Mouse (Mus musculus): ENCODE data around the gene Glud1.
A peak's percentile ranks its signal among the peaks of the same experiment; 100 is the strongest.
"Not testable (repeated sequence)": the region's sequence is repeated elsewhere in the genome, so short reads cannot be mapped to it uniquely, and the experiment has no call there.

Gene Glud1

DNA sequence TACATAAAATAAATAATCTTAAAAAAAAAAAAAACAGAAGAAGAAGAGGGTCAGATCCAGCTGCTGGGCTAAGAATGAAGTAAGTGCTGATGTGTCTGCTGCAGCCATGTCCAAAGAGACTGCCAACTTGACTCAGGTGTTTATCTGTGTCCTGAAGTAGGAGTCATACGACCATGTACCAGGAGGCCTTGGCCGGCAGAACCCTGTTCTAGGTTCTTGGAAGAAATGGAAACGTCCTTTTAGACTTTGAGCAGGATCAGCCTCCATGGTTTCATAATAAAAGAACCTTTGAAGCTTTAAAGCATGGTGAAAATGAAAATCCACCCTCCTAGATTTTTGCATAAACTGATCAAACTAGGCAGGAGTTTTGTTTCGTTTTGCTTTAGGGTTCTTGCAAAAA, 43.9 kb downstream of the Glud1 start:
- no peak for DNase-seq

GRCm38 (mm10) chr14:34355301-34355700, 44.8 kb downstream of the Glud1 start, which contains the start of gene Fam25c:
Fam25c (minus strand) TSS chr14:34355433.
- no peak for DNase-seq

GRCm38 (mm10) chr14:34357671-34358455, 47.3 kb downstream of the Glud1 start:
- no peak for DNase-seq

DNA sequence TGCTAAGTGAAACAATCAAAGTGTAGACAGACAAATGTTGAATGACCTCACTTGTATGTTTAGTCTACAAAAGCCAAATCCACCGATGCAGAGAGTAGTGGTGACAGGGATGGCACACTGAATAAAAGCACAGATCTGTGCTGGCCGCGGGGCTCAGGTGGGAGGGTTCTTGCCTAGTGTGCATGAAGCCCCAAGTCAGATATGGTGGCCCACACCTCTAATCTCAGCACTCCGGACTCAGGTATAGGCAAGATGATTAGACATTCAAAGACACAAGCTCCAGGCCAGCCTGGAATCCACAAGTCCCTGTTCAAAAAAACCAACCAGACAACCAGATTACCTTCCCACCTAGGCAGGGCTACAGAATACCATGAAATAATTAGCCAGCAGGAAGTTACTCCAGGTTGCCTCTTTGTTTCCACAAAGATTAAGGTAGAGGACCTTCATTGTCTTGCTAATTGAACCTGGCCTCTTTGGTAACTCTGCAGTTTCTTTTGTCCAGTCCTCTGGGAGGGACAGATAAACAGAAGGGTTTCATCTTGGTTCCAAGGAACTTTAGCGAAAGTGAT, 49.2 kb downstream of the Glud1 start:
- no peak for DNase-seq

- no peak for DNase-seq
Observed at GRCm38 (mm10) chr14:34360251-34360650, 49.7 kb downstream of the Glud1 start.

GRCm38 (mm10) chr14:34362135-34362534, 51.6 kb downstream of the Glud1 start:
- DNase-seq = no peak

DNA sequence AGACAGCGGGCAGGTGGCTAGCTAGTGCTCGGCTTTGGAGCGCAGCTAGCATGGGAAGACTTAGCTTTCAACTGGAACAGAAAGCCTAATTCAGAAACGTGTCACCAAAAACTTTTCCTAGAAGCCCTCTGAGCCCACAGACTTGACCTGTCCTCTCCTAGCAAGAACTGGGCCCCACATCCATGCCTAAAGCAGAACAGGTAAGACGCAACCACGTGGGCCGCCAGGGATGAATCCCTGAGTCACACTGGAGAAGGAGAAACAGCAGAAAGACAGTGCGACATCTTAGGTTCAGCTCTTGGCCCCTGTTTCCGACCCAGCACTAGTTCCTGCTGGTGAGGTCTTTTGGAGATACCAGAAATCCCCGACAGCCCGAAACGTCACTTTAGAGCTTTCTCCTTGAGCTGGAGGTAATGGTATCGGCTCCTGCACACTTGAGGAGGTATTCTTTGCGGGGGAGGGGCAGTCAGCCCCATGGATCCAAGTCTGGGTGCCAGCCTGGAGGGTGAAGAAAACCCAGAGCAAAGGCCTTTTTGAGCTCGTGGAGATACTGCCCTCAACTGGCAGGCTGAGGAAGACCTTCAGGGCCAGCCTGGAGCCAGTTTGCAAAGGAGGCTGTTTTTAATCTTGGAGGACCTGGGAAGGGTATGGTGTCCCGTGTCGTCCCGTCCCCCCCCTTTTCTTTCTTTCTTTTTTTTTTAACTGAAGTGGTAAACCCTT, 52.4 kb downstream of the Glud1 start:
- peak; percentile 41 for DNase-seq

GRCm38 (mm10) chr14:34363490-34364253, 53.1 kb downstream of the Glud1 start:
- DNase-seq = peak; percentile 51

- not testable (repeated sequence) for DNase-seq
Observed at GRCm38 (mm10) chr14:34364254-34365146, 54.0 kb downstream of the Glud1 start.

- no peak for DNase-seq
Observed at GRCm38 (mm10) chr14:34365147-34365507, 54.6 kb downstream of the Glud1 start.

- DNase-seq = no peak
Observed at GRCm38 (mm10) chr14:34370203-34370602, 59.7 kb downstream of the Glud1 start.

DNA sequence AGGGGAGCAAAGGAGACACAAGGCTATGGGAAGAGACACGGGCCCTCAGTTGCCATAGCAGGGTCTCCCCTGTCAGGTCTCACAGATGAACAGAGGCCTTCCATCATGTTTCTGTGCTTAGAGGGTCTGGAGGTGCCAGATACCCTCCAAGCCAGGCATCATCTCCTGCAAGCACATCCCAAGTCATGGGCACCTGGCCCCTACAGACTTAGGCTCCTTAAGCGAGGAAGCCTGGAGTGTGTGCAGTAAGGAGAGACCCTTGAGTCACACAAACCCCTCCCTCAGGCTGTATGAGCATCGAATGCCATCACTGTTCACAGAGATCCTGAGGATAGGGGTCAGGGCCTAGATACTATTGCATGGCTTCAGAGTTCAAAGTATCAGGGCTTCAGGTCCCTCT, 60.4 kb downstream of the Glud1 start:
- no peak for DNase-seq

DNA sequence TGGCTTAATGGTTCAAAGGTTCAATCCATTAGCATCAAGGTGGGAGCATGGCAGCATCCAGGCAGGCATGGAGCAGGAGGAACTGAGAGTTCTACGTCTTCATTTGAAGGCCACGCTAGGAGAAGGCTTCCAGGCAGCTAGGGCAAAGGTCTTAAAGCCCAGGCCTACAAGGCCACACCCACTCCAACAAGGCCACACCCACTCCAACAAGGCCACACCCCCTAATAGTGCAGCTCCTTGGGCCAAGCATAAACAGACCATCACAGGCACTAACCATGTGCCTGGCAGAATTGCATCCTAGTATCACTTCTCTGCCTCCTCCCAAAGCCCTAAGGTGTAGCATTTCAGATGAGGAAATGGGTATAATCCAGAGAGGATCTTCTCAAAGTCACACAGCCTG, 61.2 kb downstream of the Glud1 start:
- DNase-seq = no peak

GRCm38 (mm10) chr14:34372646-34373045, 62.1 kb downstream of the Glud1 start:
- peak; percentile 66 for DNase-seq

GRCm38 (mm10) chr14:34373581-34373980, 63.1 kb downstream of the Glud1 start:
- no peak for DNase-seq

- no peak for DNase-seq
Observed at GRCm38 (mm10) chr14:34374577-34374976, 64.0 kb downstream of the Glud1 start, which contains the start of gene Sncg. Sncg (minus strand) TSS chr14:34374789.

DNA sequence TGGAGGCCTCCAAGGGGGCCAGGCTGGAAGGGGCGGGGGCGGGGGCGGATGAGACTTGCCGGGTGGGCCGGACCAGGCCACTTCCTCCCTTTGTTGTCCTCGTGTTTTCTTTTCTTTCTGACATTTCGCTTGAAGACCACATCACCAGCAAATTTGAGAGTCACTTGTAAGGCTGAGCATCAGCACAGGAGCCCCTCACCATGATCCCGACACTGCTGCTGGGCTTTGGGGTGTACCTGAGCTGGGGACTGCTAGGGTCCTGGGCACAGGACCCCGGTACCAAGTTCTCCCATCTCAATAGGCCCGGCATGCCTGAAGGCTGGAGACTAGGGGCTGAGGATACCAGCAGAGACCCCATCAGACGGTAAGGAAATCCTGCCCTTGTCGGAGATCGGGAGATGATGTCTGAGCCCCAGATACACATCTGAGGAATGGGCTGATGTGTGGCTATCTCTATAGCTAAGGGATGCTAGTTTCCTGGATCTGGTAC, 64.9 kb downstream of the Glud1 start, which contains the start of gene Mmrn2:
Gene Mmrn2 (plus strand): TSS at position 51 of the 490 bp plus-strand sequence.
- DNase-seq = no peak

- no peak for DNase-seq
Observed at GRCm38 (mm10) chr14:34375941-34376340, 65.4 kb downstream of the Glud1 start.

DNA sequence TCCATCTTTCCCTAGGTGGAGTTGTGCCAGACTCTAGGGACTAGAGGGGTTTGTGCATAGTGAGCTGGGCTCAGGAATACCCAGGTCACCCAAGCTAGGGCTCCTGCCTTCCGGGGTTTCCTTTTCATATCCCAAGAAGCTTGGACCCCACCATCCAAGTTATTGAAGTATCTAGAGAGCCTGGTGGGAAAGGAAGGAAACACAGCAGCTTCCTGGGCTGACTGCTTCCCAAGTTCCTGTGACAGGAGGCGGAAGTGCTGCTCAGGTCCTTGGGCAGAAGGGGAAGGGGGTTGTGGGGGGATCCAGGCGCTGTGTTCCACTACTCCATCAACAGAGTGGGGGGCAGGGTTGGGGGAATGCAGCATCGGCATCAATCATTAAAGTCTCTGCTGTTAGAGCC, 66.6 kb downstream of the Glud1 start:
- DNase-seq = no peak

DNA sequence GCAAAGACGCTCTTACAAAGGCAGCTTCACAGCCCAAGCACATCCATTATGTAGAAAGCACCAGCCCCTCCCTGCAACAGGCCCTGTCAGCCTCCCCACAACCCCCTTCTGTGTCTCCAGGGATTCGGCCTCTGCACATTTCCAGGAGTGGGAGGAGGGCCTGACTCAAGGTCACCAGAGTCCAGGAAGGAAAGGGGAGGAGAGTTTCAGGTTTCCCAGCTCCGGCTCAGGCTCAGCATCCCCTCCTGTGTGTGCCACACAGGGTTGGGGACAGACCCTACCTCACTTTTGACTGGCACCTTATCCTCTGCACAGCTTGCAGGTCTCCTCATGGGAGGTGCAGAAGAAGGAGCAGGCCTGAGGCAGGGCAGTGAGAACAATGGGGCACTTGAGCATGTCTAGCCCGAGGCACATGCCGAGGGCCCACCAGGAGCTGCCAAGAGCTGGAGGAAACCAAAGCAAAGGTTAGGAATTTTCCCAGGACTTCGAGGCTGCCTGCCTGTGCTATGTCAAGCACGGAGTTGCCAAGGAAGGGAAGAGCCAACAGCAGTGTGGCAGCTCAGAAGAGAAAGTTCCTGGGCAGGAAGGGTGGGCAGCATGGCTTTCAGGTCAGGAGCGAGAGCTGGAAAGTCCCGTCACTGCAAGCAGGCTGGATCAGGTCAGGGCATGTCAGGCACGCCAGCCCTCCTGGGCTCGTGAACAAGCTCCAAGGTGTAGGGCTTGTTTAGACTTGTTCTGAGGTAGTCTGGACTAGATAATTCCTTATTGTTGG, 68.2 kb downstream of the Glud1 start:
- no peak for DNase-seq

Data from right cerebral cortex, postnatal 14 days (tissue).